In the genomic region with DNA sequence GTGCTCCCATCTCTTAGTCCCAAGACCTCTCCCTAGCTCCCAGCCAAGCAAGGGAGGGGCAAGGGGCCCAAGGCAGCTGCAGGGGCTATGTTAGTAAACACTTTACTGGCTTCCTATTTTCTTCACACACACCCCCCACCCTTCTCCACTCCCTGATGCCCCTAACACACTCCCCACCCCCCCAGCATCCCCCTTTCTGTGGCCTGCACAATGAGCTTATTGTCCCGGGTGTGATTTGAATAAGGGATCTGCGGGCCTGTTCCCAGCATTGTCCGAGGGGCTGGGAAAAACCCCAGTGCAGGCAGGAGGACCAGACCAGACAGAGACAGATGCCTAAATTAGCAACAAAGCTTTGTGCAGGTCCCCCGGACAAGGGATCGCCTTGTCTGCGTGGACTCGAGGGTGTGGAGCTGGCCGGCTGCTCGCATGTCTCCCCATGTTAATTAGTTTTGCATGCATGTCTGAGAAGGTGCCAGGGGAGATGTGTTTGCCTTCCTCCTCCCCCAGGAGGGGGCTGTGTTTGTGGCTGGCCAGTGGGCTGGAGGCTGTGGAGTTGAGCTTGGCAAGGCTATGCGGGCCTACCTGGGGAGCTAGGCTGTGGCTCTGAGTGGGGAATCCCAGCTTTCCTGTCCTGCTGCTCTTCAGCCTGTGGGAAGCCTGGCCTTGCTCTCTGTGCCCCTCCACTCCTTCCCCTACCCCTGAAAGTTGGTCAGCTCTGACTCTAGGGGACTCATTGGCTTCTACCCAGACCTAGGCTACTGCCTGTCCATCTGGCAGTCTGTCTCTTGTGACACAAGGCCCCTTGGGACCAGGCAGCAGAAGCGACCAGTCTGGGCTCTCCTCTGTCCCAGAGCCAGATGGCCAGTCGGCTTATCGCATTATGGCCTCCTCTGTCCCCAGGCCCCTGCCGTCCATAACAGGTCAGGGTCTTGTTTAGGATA, we compare ENCODE assay signal across 11 mouse cellular contexts. TPM values are rescaled to one million over a fixed set of nuclear protein-coding genes. Genes with fewer than 3 reads are reported as not detected.
DNase-seq lines count a peak whose midpoint lies in the region; ATAC-seq lines count a peak whose summit lies in the region.
"Had no signal": no experiment of that assay in that cellular context is flagged by ENCODE, and none has a peak within 500 bp of the region (broad histone marks: within the 10 kb centered on the region; RNA-seq: fewer than 3 reads in every experiment).

No protein-coding gene starts in this region.

- peak overlapping the region; percentile 99 for H3K27ac ChIP-seq in forebrain, embryonic 11.5 days (ENCODE audit: low read depth, low read length)
- H3K27ac ChIP-seq in limb, embryonic 11.5 days (replicated peaks; ENCODE audit: low read depth, low read length): peak overlapping the region; percentile 30; the same call in 1 of the 2 replicates
- peak overlapping the region; percentile 98 for H3K27ac ChIP-seq in neural tube, embryonic 15.5 days (replicated peaks)
- H3K27ac ChIP-seq: embryonic facial prominence, embryonic 13.5 days; intestine, embryonic 15.5 days had no signal

- peak; percentile 82 to 89 for DNase-seq in cerebellum, postnatal 10 days
- DNase-seq in forebrain, embryonic 11.5 days (ENCODE audit: low spot score): peak; percentile 90
- no peak for DNase-seq in limb, embryonic 11.5 days (ENCODE audit: low spot score)
- no peak for DNase-seq in kidney, adult 9 months
- no peak for DNase-seq in urinary bladder, postnatal 36 days (ENCODE audit: low spot score in 2 of 2)
- DNase-seq in thymus, postnatal 10 days (ENCODE audit: low spot score in 2 of 2): no peak
- DNase-seq: gastrocnemius, postnatal 25 days had no signal

- no peak overlapping the region for H3K4me3 ChIP-seq in forebrain, embryonic 11.5 days (ENCODE audit: low read depth, low read length)
- no peak overlapping the region for H3K4me3 ChIP-seq in limb, embryonic 11.5 days (ENCODE audit: low read depth, low read length)
- no peak overlapping the region for H3K4me3 ChIP-seq in neural tube, embryonic 15.5 days (replicated peaks)
- H3K4me3 ChIP-seq: embryonic facial prominence, embryonic 13.5 days; intestine, embryonic 15.5 days had no signal

- H3K4me2 ChIP-seq in forebrain, embryonic 11.5 days (ENCODE audit: low read depth, low read length, severe bottlenecking): peak overlapping the region; percentile 19; the same call in 1 of the 2 replicates
- H3K4me2 ChIP-seq in limb, embryonic 11.5 days (ENCODE audit: low read depth, severe bottlenecking): no peak overlapping the region
- no peak overlapping the region for H3K4me2 ChIP-seq in neural tube, embryonic 15.5 days
- H3K4me2 ChIP-seq: embryonic facial prominence, embryonic 13.5 days; intestine, embryonic 15.5 days had no signal

- H3K9me3 ChIP-seq in forebrain, embryonic 11.5 days (ENCODE audit: control insufficient read depth, low read length): no peaks in the 10 kb centered on the region
- no peaks in the 10 kb centered on the region for H3K9me3 ChIP-seq in limb, embryonic 11.5 days (ENCODE audit: control insufficient read depth, low read length)
- H3K9me3 ChIP-seq in neural tube, embryonic 15.5 days (replicated peaks): no peaks in the 10 kb centered on the region
- H3K9me3 ChIP-seq: embryonic facial prominence, embryonic 13.5 days; intestine, embryonic 15.5 days had no signal

- H3K27me3 ChIP-seq in forebrain, embryonic 11.5 days (ENCODE audit: control insufficient read depth, insufficient read depth, low read length): no peaks in the 10 kb centered on the region
- peaks cover 24% of the 10 kb centered on the region for H3K27me3 ChIP-seq in limb, embryonic 11.5 days (ENCODE audit: control insufficient read depth, insufficient read depth, low read length)
- H3K27me3 ChIP-seq in neural tube, embryonic 15.5 days (replicated peaks): no peaks in the 10 kb centered on the region

- WGBS in forebrain, embryonic 11.5 days: 13% methylated on average over 14 of the region's 14 CpGs
- WGBS in limb, embryonic 11.5 days: 27% methylated on average over 14 of the region's 14 CpGs
- 10% methylated on average over 14 of the region's 14 CpGs for WGBS in neural tube, embryonic 15.5 days

- ATAC-seq in cerebellum, adult (ENCODE audit: insufficient number of reproducible peaks, low FRiP score, low TSS enrichment): no peak
- peak; percentile 87 for ATAC-seq in forebrain, embryonic 11.5 days (replicated peaks; ENCODE audit: low FRiP score)
- ATAC-seq in limb, embryonic 11.5 days (ENCODE audit: insufficient number of reproducible peaks, low FRiP score, low TSS enrichment, low read depth): 0 out of 2 replicates have a peak, but pooled peaks have one; percentile 51
- ATAC-seq in neural tube, embryonic 15.5 days (ENCODE audit: low FRiP score): peak; percentile 70
- ATAC-seq: intestine, embryonic 15.5 days had no signal

- peaks cover 9% of the 10 kb centered on the region; the same call in 1 of the 2 replicates for H3K36me3 ChIP-seq in forebrain, embryonic 11.5 days (ENCODE audit: control insufficient read depth, insufficient read depth, low read length)
- H3K36me3 ChIP-seq in limb, embryonic 11.5 days (ENCODE audit: control insufficient read depth, insufficient read depth, low read length): no peaks in the 10 kb centered on the region
- H3K36me3 ChIP-seq in neural tube, embryonic 15.5 days: 0 out of 2 replicates have a peak, but pooled peaks cover 2% of the 10 kb centered on the region
- H3K36me3 ChIP-seq: embryonic facial prominence, embryonic 13.5 days; intestine, embryonic 15.5 days had no signal

- peaks cover 73% of the 10 kb centered on the region for H3K4me1 ChIP-seq in forebrain, embryonic 11.5 days (replicated peaks; ENCODE audit: control insufficient read depth, insufficient read depth, low read length)
- peaks cover 11% of the 10 kb centered on the region; the same call in 1 of the 2 replicates for H3K4me1 ChIP-seq in limb, embryonic 11.5 days (ENCODE audit: control insufficient read depth, insufficient read depth, low read length)
- H3K4me1 ChIP-seq in neural tube, embryonic 15.5 days: peaks cover 60% of the 10 kb centered on the region

- H3K9ac ChIP-seq in forebrain, embryonic 11.5 days (ENCODE audit: low read length): peak overlapping the region; percentile 61
- peak overlapping the region; percentile 3 for H3K9ac ChIP-seq in limb, embryonic 11.5 days (ENCODE audit: low read length)
- H3K9ac ChIP-seq in neural tube, embryonic 15.5 days (replicated peaks): no peak overlapping the region
- H3K9ac ChIP-seq: embryonic facial prominence, embryonic 13.5 days; intestine, embryonic 15.5 days had no signal

RNA-seq across cellular contexts. Expression of gene Polg, which starts 59.8 kb away (rescaled TPM):
- 48.2 and 48.5 TPM in 2 replicates for polyA plus RNA-seq in forebrain, embryonic 11.5 days (2014; fragmentation: Nextera tagmentation; extraction: Ambion mirVana)
- 32.1 and 36.6 TPM in 2 replicates for polyA plus RNA-seq in limb, embryonic 11.5 days (2014; fragmentation: Nextera tagmentation; extraction: Ambion mirVana)
- polyA plus RNA-seq in neural tube, embryonic 15.5 days (2015; fragmentation: Nextera tagmentation; extraction: Ambion mirVana): 24.2 and 25.0 TPM in 2 replicates

Comparison
In these comparisons a context has a peak if more than half of its experiments do, and no peak if none do; other contexts are left out.
1. DNase-seq: peak in cerebellum, postnatal 10 days (2 of 2) and forebrain, embryonic 11.5 days (single experiment); none in limb, embryonic 11.5 days (single experiment), kidney, adult 9 months (single experiment), urinary bladder, postnatal 36 days (0 of 2) and thymus, postnatal 10 days (0 of 2).
2. H3K27ac ChIP-seq: peak in every context shown above with its lines; median percentile 99 in forebrain, embryonic 11.5 days; 98 in neural tube, embryonic 15.5 days; 30 in limb, embryonic 11.5 days.